Mouse (Mus musculus): ENCODE results near the gene Ptbp1. TPM values are rescaled to one million over a fixed set of nuclear protein-coding genes. Genes with fewer than 3 reads are reported as not detected.

Ptbp1 gene
- polyA plus RNA-seq, 2 experiments, result 84.5 to 126 TPM

GRCm38 (mm10) chr10:79808728-79809127 is 45.5 kb upstream of the Ptbp1 start:
- no peak overlapping the region for H3K27ac ChIP-seq
- H3K4me2 ChIP-seq (ENCODE audit: low read depth), result no peak overlapping the region
- H3K4me3 ChIP-seq (ENCODE audit: insufficient read depth in 1 of 2, low read depth in 2 of 2, low read length in 2 of 2), result no peak overlapping the region
- no peaks in the 10 kb centered on the region for H3K36me3 ChIP-seq (replicated peaks; ENCODE audit: control insufficient read depth, insufficient read depth, low read depth)
- peaks cover 6 to 7% of the 10 kb centered on the region in 2 experiments for H3K4me1 ChIP-seq (replicated peaks; ENCODE audit: control insufficient read depth in 2 of 2, insufficient read depth in 2 of 2, low read length in 1 of 2)
- no peak for ATAC-seq (ENCODE audit: insufficient read depth)
- DNase-seq (ENCODE audit: low read depth in 3 of 3, low spot score in 3 of 3), result no peak
- 78% methylated on average over 11 of the region's 11 CpGs for WGBS (ENCODE audit: insufficient replicate concordance)
- no peak overlapping the region for H3K9ac ChIP-seq (replicated peaks)
- no peaks in the 10 kb centered on the region for H3K27me3 ChIP-seq (ENCODE audit: control insufficient read depth, insufficient read depth, low read length)
- H3K9me3 ChIP-seq (ENCODE audit: control insufficient read depth, low read length), result no peaks in the 10 kb centered on the region
- TF ChIP-seq EP300 (IDR thresholded peaks at IDR 0.05; ENCODE audit: low read depth), result no peak
- no peak for TF ChIP-seq CTCF (IDR thresholded peaks at IDR 0.05; ENCODE audit: low read depth)

- DNase-seq (ENCODE audit: low read depth in 3 of 3, low spot score in 3 of 3), result peak; percentile 31 to 50 (median 35)
- no peak overlapping the region for H3K4me3 ChIP-seq (ENCODE audit: insufficient read depth in 1 of 2, low read depth in 2 of 2, low read length in 2 of 2)
- H3K9me3 ChIP-seq (ENCODE audit: control insufficient read depth, low read length), result no peaks in the 10 kb centered on the region
- no peak overlapping the region for H3K9ac ChIP-seq (replicated peaks)
- no peak overlapping the region for H3K27ac ChIP-seq
- H3K4me1 ChIP-seq (replicated peaks; ENCODE audit: control insufficient read depth in 2 of 2, insufficient read depth in 2 of 2, low read length in 1 of 2), result peaks cover 1 to 5% of the 10 kb centered on the region in 2 experiments
- H3K4me2 ChIP-seq (ENCODE audit: low read depth), result no peak overlapping the region
- no peaks in the 10 kb centered on the region for H3K36me3 ChIP-seq (replicated peaks; ENCODE audit: control insufficient read depth, insufficient read depth, low read depth)
- ATAC-seq (ENCODE audit: insufficient read depth), result peak; percentile 26; the same call in 1 of the 2 replicates
- no peaks in the 10 kb centered on the region for H3K27me3 ChIP-seq (ENCODE audit: control insufficient read depth, insufficient read depth, low read length)
- peak; percentile 98 for TF ChIP-seq CTCF (IDR thresholded peaks at IDR 0.05; ENCODE audit: low read depth)
- TF ChIP-seq EP300 (IDR thresholded peaks at IDR 0.05; ENCODE audit: low read depth), result no peak
- 24% methylated on average over 15 of the region's 15 CpGs for WGBS (ENCODE audit: insufficient replicate concordance)
Measured at GRCm38 (mm10) chr10:79811736-79812637, 42.2 kb upstream of the Ptbp1 start.

GRCm38 (mm10) chr10:79814271-79814842 is 39.9 kb upstream of the Ptbp1 start:
- WGBS (ENCODE audit: insufficient replicate concordance), result 55% methylated on average over 5 of the region's 5 CpGs
- no peaks in the 10 kb centered on the region for H3K9me3 ChIP-seq (ENCODE audit: control insufficient read depth, low read length)

GRCm38 (mm10) chr10:79815671-79816494 is 38.3 kb upstream of the Ptbp1 start:
- WGBS (ENCODE audit: insufficient replicate concordance), result 75% methylated on average over 12 of the region's 12 CpGs
- no peaks in the 10 kb centered on the region for H3K36me3 ChIP-seq (replicated peaks; ENCODE audit: control insufficient read depth, insufficient read depth, low read depth)
- no peak overlapping the region for H3K4me3 ChIP-seq (ENCODE audit: insufficient read depth in 1 of 2, low read depth in 2 of 2, low read length in 2 of 2)
- H3K4me1 ChIP-seq (replicated peaks; ENCODE audit: control insufficient read depth in 2 of 2, insufficient read depth in 2 of 2, low read length in 1 of 2), result no peaks in the 10 kb centered on the region
- H3K4me2 ChIP-seq (ENCODE audit: low read depth), result no peak overlapping the region
- ATAC-seq (ENCODE audit: insufficient read depth), result no peak
- H3K27me3 ChIP-seq (ENCODE audit: control insufficient read depth, insufficient read depth, low read length), result no peaks in the 10 kb centered on the region
- H3K9me3 ChIP-seq (ENCODE audit: control insufficient read depth, low read length), result no peaks in the 10 kb centered on the region
- no peak overlapping the region for H3K27ac ChIP-seq
- DNase-seq (ENCODE audit: low read depth in 3 of 3, low spot score in 3 of 3), result no peak
- no peak for TF ChIP-seq CTCF (IDR thresholded peaks at IDR 0.05; ENCODE audit: low read depth)
- TF ChIP-seq EP300 (IDR thresholded peaks at IDR 0.05; ENCODE audit: low read depth), result no peak
- no peak overlapping the region for H3K9ac ChIP-seq (replicated peaks)

More at GRCm38 (mm10) chr10:79814271-79814842, 39.9 kb upstream of the Ptbp1 start:
- Histone ChIP-seq H3K4me1 (replicated peaks; ENCODE audit: control insufficient read depth in 2 of 2, insufficient read depth in 2 of 2, low read length in 1 of 2) (no peaks in the 10 kb centered on the region), H3K27me3 (ENCODE audit: control insufficient read depth, insufficient read depth, low read length) (no peaks in the 10 kb centered on the region), H3K36me3 (replicated peaks; ENCODE audit: control insufficient read depth, insufficient read depth, low read depth) (no peaks in the 10 kb centered on the region), H3K4me3 (ENCODE audit: insufficient read depth in 1 of 2, low read depth in 2 of 2, low read length in 2 of 2) (no peak overlapping the region), H3K9ac (replicated peaks) (no peak overlapping the region), H3K4me2 (ENCODE audit: low read depth) (no peak overlapping the region), H3K27ac (no peak overlapping the region)
- no peak for TF ChIP-seq EP300 (IDR thresholded peaks at IDR 0.05; ENCODE audit: low read depth)
- no peak for TF ChIP-seq CTCF (IDR thresholded peaks at IDR 0.05; ENCODE audit: low read depth)
- ATAC-seq (ENCODE audit: insufficient read depth), result no peak
- DNase-seq (ENCODE audit: low read depth in 3 of 3, low spot score in 3 of 3), result no peak

Measured in liver, embryonic 14.5 days (tissue).